Mouse (Mus musculus): ENCODE data around the gene Fam43b.

The Fam43b gene

GRCm38 (mm10) chr4:138352692-138353091 lies 43.6 kb downstream of the Fam43b start:
- no peak for DNase-seq (ENCODE audit: low spot score in 2 of 2)

GRCm38 (mm10) chr4:138351821-138352220 lies 44.5 kb downstream of the Fam43b start:
- DNase-seq (ENCODE audit: low spot score in 2 of 2): no peak

- DNase-seq (ENCODE audit: low spot score in 2 of 2): no peak
Observed at GRCm38 (mm10) chr4:138348716-138349115, 47.6 kb downstream of the Fam43b start.

GRCm38 (mm10) chr4:138347280-138347679 lies 49.0 kb downstream of the Fam43b start:
- no peak for DNase-seq (ENCODE audit: low spot score in 2 of 2)

GRCm38 (mm10) chr4:138344891-138345545 lies 51.3 kb downstream of the Fam43b start:
- no peak for DNase-seq (ENCODE audit: low spot score in 2 of 2)

Measured in urinary bladder, adult 18-20 months (tissue).